Mouse (Mus musculus): Measurements from ENCODE around the gene Kdm5b. TPM values are rescaled to one million over a fixed set of nuclear protein-coding genes. Genes with fewer than 3 reads are reported as not detected.

Kdm5b gene
- polyA plus RNA-seq, 1 experiment: 44.5 TPM

GRCm38 (mm10) chr1:134651268-134651850 is 91.4 kb downstream of the Kdm5b start:
- TF ChIP-seq GATA1 (IDR thresholded peaks at IDR 0.05; ENCODE audit: low read length): no peak

GRCm38 (mm10) chr1:134651851-134652398 is 92.0 kb downstream of the Kdm5b start:
- TF ChIP-seq GATA1 (IDR thresholded peaks at IDR 0.05; ENCODE audit: low read length): no peak

- no peak for TF ChIP-seq GATA1 (IDR thresholded peaks at IDR 0.05; ENCODE audit: low read length)
Observed at GRCm38 (mm10) chr1:134653603-134654257, 93.8 kb downstream of the Kdm5b start.

GRCm38 (mm10) chr1:134658841-134659240 is 98.9 kb downstream of the Kdm5b start:
- TF ChIP-seq GATA1 (IDR thresholded peaks at IDR 0.05; ENCODE audit: low read length): no peak

- TF ChIP-seq GATA1 (IDR thresholded peaks at IDR 0.05; ENCODE audit: low read length): no peak
Observed at GRCm38 (mm10) chr1:134660163-134660562, 100.2 kb downstream of the Kdm5b start.

- no peak for TF ChIP-seq GATA1 (IDR thresholded peaks at IDR 0.05; ENCODE audit: low read length)
Observed at GRCm38 (mm10) chr1:134671234-134672070, 111.5 kb downstream of the Kdm5b start.

- TF ChIP-seq GATA1 (IDR thresholded peaks at IDR 0.05; ENCODE audit: low read length): no peak
Observed at GRCm38 (mm10) chr1:134674312-134674711, 114.3 kb downstream of the Kdm5b start.

GRCm38 (mm10) chr1:134679445-134679844 is 119.5 kb downstream of the Kdm5b start:
- TF ChIP-seq GATA1 (IDR thresholded peaks at IDR 0.05; ENCODE audit: low read length): no peak

- TF ChIP-seq GATA1 (IDR thresholded peaks at IDR 0.05; ENCODE audit: low read length): no peak
Observed at GRCm38 (mm10) chr1:134680617-134681016, 120.6 kb downstream of the Kdm5b start.

- no peak for TF ChIP-seq GATA1 (IDR thresholded peaks at IDR 0.05; ENCODE audit: low read length)
Observed at GRCm38 (mm10) chr1:134682460-134682859, 122.5 kb downstream of the Kdm5b start.

Other genes with a start within 250 kb of the Kdm5b start
- gene Ppfia4, start 227.2 kb upstream of the Kdm5b start, polyA plus RNA-seq (2012): 0.04 and 0.08 TPM in 2 replicates
- gene Tmem183a, start 198.2 kb upstream of the Kdm5b start, polyA plus RNA-seq (2012): 49.6 and 62.4 TPM in 2 replicates
- not detected in 2 replicates for gene 4933406M09Rik, start 174.2 kb upstream of the Kdm5b start, polyA plus RNA-seq (2012)
- 41.6 and 56.5 TPM in 2 replicates for gene Cyb5r1, start 154.6 kb upstream of the Kdm5b start, polyA plus RNA-seq (2012)
- gene Adipor1, start 144.8 kb upstream of the Kdm5b start, polyA plus RNA-seq (2012): 94.8 and 120 TPM in 2 replicates
- 5.7 and 9.5 TPM in 2 replicates for gene Klhl12, start 104.6 kb upstream of the Kdm5b start, polyA plus RNA-seq (2012)
- gene Rabif, start 65.5 kb upstream of the Kdm5b start, polyA plus RNA-seq (2012): 8.9 and 11.1 TPM in 2 replicates
- gene Mgat4e, start 10.5 kb upstream of the Kdm5b start, polyA plus RNA-seq (2012): not detected in 2 replicates
- not detected in 2 replicates for gene Syt2, start 86.5 kb downstream of the Kdm5b start, polyA plus RNA-seq (2012)

All from G1E-ER4 (cell line).